Mouse (Mus musculus) forebrain, embryonic 11.5 days (tissue): ENCODE data around the gene St6galnac4. TPM values are rescaled to one million over a fixed set of nuclear protein-coding genes. Genes with fewer than 3 reads are reported as not detected.

Experiments used
- ATAC-seq: fragments of 200-750 bp; cut with Nextera tagmentation; replicated peaks from 2 replicates; pipeline ENCODE4 v1.8.0; 2017; ENCODE audit warnings: moderate TSS enrichment; ENCODE audit not compliant: low FRiP score
- DNase-seq: peaks from one replicate; pipeline ENCODE4 v3.0.0-alpha.2; 2017; ENCODE audit warnings: low spot score
- H3K27ac ChIP-seq: fragments of 300-500 bp; sonication (generic); 2 replicates; pipeline ENCODE4 v1.5.1; 2014; ENCODE audit warnings: low read depth, low read length
- H3K27me3 ChIP-seq: fragments of 300-500 bp; sonication (generic); 2 replicates; pipeline ENCODE4 v1.6.1; 2014; ENCODE audit warnings: mild to moderate bottlenecking, low read length, mixed read lengths; ENCODE audit not compliant: control insufficient read depth, insufficient read depth
- H3K36me3 ChIP-seq: fragments of 300-500 bp; sonication (generic); 2 replicates; pipeline ENCODE4 v1.6.1; 2014; ENCODE audit warnings: mild to moderate bottlenecking, low read length, moderate library complexity, mixed read lengths; ENCODE audit not compliant: control insufficient read depth, insufficient read depth
- H3K4me1 ChIP-seq: fragments of 300-500 bp; sonication (generic); replicated peaks from 2 replicates; pipeline ENCODE4 v1.6.1; 2014; ENCODE audit warnings: low read length, mixed read lengths; ENCODE audit not compliant: control insufficient read depth, insufficient read depth
- H3K4me2 ChIP-seq: fragments of 300-500 bp; sonication (generic); 2 replicates; pipeline ENCODE4 v1.6.1; 2014; ENCODE audit warnings: low read depth, mild to moderate bottlenecking, low read length, moderate library complexity, mixed read lengths; ENCODE audit not compliant: severe bottlenecking
- H3K4me3 ChIP-seq: fragments of 300-500 bp; sonication (generic); 2 replicates; pipeline ENCODE4 v1.5.1; 2014; ENCODE audit warnings: low read depth, low read length
- H3K9ac ChIP-seq: fragments of 300-500 bp; sonication (generic); 2 replicates; pipeline ENCODE4 v1.6.1; 2014; ENCODE audit warnings: low read length
- H3K9me3 ChIP-seq: fragments of 300-500 bp; sonication (generic); 2 replicates; pipeline ENCODE4 v1.6.1; 2016; ENCODE audit warnings: low read length, mixed read lengths; ENCODE audit not compliant: control insufficient read depth
- WGBS: fragments of 180-500 bp; shearing (Covaris S2); extraction: QIAGEN DNeasy Blood & Tissue Kit; methylation state at CpG from one replicate; pipeline ENCODE4 v1.1.7; 2014; 5-methylcytosine and 5-hydroxymethylcytosine counted together
- polyA plus RNA-seq: library from polyadenylated mRNA; unstranded; fragments of >200 nt; fragmentation: Nextera tagmentation; extraction: Ambion mirVana; gene quantifications from 2 replicates; pipeline ENCODE4 v1.2.1, GENCODE M21; 2014

The St6galnac4 gene
- polyA plus RNA-seq, 1 experiment from 2014 or later: 15.4 TPM

- Histone ChIP-seq H3K36me3 (no peaks in the 10 kb centered on the region), H3K9me3 (no peaks in the 10 kb centered on the region), H3K9ac (peak within 1 kb of the TSS; percentile 49), H3K27me3 (peaks cover 12% of the 10 kb centered on the region), H3K27ac (no peak within 1 kb of the TSS), H3K4me1 (no peaks in the 10 kb centered on the region; the same call in 1 of the 2 replicates), H3K4me2 (peak within 1 kb of the TSS; percentile 88), H3K4me3 (peak within 1 kb of the TSS; percentile 35)
- WGBS: 3% methylated on average over 28 of the region's 28 CpGs
- DNase-seq (peak; percentile 84), ATAC-seq (peak; percentile 71; the same call in 1 of the 2 replicates)
Observed at GRCm38 (mm10) chr2:32575586-32576160, 11.2 kb upstream of the St6galnac4 start, which contains the start of gene 9430097D07Rik. Gene 9430097D07Rik, minus strand, starts transcription at chr2:32575684.

GRCm38 (mm10) chr2:32576532-32576931 lies 10.4 kb upstream of the St6galnac4 start:
- DNase-seq: no peak
- Histone ChIP-seq H3K9me3 (no peaks in the 10 kb centered on the region), H3K4me2 (no peak overlapping the region), H3K27me3 (peaks cover 12% of the 10 kb centered on the region), H3K36me3 (no peaks in the 10 kb centered on the region), H3K4me1 (no peaks in the 10 kb centered on the region; the same call in 1 of the 2 replicates), H3K27ac (no peak overlapping the region), H3K9ac (no peak overlapping the region), H3K4me3 (no peak overlapping the region)
- no peak for ATAC-seq
- WGBS: 87% methylated on average over 9 of the region's 9 CpGs

- H3K27me3 ChIP-seq: peaks cover 12% of the 10 kb centered on the region
- no peak overlapping the region for H3K27ac ChIP-seq
- no peak overlapping the region for H3K4me2 ChIP-seq
- 40% methylated on average over 23 of the region's 30 CpGs for WGBS
- ATAC-seq: no peak
- H3K9me3 ChIP-seq: no peaks in the 10 kb centered on the region
- no peak overlapping the region for H3K9ac ChIP-seq
- DNase-seq: no peak
- H3K4me3 ChIP-seq: no peak overlapping the region
- no peaks in the 10 kb centered on the region for H3K36me3 ChIP-seq
- H3K4me1 ChIP-seq: no peaks in the 10 kb centered on the region; the same call in 1 of the 2 replicates
Observed at GRCm38 (mm10) chr2:32578146-32579046, 8.5 kb upstream of the St6galnac4 start.

DNA sequence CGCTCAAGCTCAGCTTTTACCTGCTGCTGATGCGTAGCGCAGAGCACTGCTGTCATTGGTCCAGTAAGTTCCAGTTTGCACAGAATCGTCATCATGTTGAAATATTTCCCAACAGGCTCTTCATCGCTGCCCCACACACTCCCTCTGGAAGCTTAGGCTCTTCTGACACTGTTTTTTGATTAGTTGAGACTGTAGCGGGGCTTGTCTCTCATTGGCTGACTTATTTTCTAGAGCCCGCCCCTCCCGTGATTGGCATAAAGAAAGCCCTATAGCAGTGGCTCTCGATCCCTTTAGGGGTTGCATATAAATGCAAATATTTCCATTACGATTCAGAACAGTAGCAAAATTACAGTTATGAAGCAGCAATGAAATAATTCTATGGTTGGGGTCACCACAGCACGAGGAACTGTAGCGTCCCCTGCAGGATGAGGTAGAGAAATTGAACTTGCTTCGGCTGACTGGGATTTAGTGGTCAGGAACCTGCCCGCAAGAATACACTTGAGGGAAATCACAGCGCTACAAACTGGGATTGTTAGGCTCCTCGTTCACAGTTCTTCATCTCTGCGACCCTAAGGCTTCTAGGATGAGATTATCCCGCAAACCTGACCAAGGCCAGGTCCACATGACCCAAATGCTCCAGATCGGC lies 5.3 kb upstream of the St6galnac4 start:
- H3K9ac ChIP-seq: no peak overlapping the region
- no peak for DNase-seq
- 36% methylated on average over 19 of the region's 19 CpGs for WGBS
- no peaks in the 10 kb centered on the region for H3K9me3 ChIP-seq
- H3K4me3 ChIP-seq: peak overlapping the region; percentile 1; the same call in 1 of the 2 replicates
- H3K36me3 ChIP-seq: no peaks in the 10 kb centered on the region
- H3K4me2 ChIP-seq: peak overlapping the region; percentile 16; the same call in 1 of the 2 replicates
- no peak overlapping the region for H3K27ac ChIP-seq
- H3K4me1 ChIP-seq: no peaks in the 10 kb centered on the region; the same call in 1 of the 2 replicates
- H3K27me3 ChIP-seq: peaks cover 12% of the 10 kb centered on the region
- no peak for ATAC-seq

DNA sequence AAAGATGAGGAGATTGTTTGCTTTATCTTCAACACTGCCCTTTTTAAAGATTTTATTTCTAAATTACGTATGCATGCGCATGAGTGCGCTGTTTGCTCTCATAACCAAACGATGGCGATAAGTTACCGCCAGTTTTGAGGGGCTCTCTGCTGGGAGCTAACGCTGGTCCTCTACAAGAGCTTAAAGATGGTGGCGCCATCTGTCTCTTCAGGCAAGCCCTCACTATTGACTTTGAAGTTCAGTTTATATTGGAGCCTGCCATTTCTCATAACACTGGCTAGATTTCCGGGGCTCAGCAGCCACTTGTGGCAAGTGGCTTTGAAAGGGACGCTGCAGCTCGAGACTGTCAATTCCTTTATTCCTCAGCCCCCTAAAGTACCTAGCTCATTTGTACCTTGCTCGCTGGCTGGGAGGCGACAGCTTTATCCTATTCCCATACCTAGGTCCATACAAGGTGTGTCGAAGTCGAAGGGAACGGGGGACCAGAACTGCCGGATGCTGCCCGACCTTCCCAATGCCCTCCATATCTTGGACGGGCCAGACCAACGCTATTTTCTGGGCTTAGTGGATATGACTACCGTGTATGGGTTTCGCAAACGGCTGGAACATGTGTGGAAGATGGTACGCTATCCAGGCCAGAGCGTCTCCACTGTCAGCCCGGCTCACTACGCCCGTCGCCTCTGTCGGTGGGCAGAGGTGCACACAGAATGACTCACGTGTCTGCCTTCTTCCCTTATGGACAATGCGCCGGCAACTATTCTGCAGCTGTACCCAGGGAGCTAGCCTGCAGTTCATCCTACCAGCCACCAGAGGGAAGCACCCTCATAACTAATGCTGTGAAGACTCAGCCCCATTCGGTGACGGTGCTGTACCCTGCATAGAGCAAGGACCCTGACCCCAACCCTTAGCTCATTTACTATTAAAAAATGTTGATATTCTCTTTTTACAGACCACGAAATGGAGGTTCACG lies 3.8 kb upstream of the St6galnac4 start:
- Histone ChIP-seq H3K9me3 (no peaks in the 10 kb centered on the region), H3K4me3 (peak overlapping the region; percentile 15; the same call in 1 of the 2 replicates), H3K27me3 (peaks cover 7% of the 10 kb centered on the region; the same call in 1 of the 2 replicates), H3K9ac (0 out of 2 replicates have a peak overlapping the region, but pooled peaks have one; percentile 9), H3K36me3 (no peaks in the 10 kb centered on the region), H3K27ac (no peak overlapping the region), H3K4me2 (peak overlapping the region; percentile 45), H3K4me1 (peaks cover 8% of the 10 kb centered on the region)
- peak; percentile 85 for DNase-seq
- ATAC-seq: peak; percentile 67
- 15% methylated on average over 37 of the region's 37 CpGs for WGBS

DNA sequence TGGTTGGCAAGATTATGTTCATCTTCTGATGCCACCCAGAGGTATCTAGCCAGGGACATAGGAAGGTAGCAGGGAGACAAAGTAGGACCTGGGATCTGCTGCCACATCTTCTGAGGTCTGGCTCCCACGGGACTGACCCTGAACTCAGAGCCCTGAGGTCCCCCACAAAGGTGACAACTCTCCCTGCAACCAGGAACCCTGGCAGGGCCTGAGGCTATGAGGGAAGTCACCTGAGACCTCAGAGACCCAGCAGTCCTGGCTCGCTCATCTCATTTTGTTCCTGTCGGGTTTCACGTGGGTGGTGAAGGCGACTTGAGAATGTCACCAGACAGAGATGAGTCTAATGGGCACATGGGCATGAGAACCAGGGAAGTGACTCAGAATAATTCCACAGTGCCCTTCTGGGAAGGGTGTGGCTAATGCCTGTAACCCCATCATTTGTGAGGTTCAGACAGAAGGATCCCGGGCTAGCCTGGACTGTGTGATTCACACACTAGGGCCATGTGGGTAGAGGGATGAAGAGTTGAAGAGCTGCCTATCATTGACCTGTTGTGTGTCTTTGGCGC lies 1.7 kb upstream of the St6galnac4 start:
- Histone ChIP-seq H3K4me2 (no peak overlapping the region), H3K27me3 (no peaks in the 10 kb centered on the region; the same call in 1 of the 2 replicates), H3K27ac (no peak overlapping the region), H3K36me3 (no peaks in the 10 kb centered on the region), H3K4me1 (peaks cover 9% of the 10 kb centered on the region), H3K9me3 (no peaks in the 10 kb centered on the region), H3K4me3 (no peak overlapping the region), H3K9ac (no peak overlapping the region)
- WGBS: 85% methylated on average over 7 of the region's 7 CpGs
- ATAC-seq (no peak), DNase-seq (no peak)

DNA sequence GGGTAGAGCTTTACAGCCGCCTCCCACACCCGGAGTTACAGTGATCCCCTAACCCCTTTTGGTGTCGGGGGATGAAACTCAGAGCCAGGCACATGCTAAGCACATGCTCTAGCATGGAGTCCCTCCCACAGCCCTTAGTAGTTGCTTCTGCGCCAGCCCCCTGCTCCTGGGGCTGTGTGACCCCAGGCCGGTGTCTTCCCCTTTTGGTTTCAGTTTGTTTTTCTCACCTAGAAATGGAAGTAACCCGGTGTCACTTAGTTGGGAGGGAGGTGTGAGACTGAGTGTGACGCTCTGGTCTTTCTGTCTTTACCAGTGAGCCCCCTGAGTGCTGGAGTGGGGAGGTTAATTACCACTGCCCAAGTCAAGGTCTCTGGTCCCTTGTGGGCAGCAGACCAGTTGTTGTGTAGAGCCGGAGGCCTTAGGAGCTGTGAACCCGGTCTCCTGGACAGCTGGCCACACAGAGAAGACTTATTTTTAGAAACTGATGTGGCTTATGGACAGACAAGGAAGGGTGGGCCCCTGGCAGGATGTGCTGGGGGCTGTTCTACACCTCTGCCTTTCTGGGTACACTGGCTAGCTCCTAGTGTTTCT lies 931 bp downstream of the St6galnac4 start:
- Histone ChIP-seq H3K27me3 (no peaks in the 10 kb centered on the region; the same call in 1 of the 2 replicates), H3K36me3 (no peaks in the 10 kb centered on the region), H3K9me3 (no peaks in the 10 kb centered on the region), H3K4me2 (peak overlapping the region; percentile 59), H3K9ac (peak overlapping the region; percentile 62), H3K4me1 (peaks cover 9% of the 10 kb centered on the region), H3K4me3 (peak overlapping the region; percentile 43), H3K27ac (no peak overlapping the region)
- ATAC-seq: no peak
- no peak for DNase-seq
- WGBS: 55% methylated on average over 9 of the region's 9 CpGs
